Mouse (Mus musculus): ENCODE measurements at regions not wholly inside any gene's neighbourhood (a gene's known extent, or its start where the extent isn't known, plus 50 kb on each side); places are given as distances from the start of the nearest gene placed in this dataset.
A peak's percentile ranks its signal among the peaks of the same experiment; 100 is the strongest.

GRCm38 (mm10) chr15:14051872-14052271 lies 878.4 kb upstream of the Cdh6 start:
- H3K4me3 ChIP-seq (ENCODE audit: low read depth, low read length) = no peak overlapping the region
- H3K9ac ChIP-seq (ENCODE audit: low read length) = no peak overlapping the region
- no peak overlapping the region for H3K4me2 ChIP-seq (ENCODE audit: low read depth, low read length, severe bottlenecking)
- H3K4me1 ChIP-seq (replicated peaks; ENCODE audit: control insufficient read depth, insufficient read depth, low read length) = no peaks in the 10 kb centered on the region
- no peaks in the 10 kb centered on the region for H3K36me3 ChIP-seq (ENCODE audit: control insufficient read depth, insufficient read depth, low read length)
- ATAC-seq (replicated peaks; ENCODE audit: low FRiP score) = 0 out of 2 replicates have a peak, but pooled peaks have one; percentile 30
- H3K9me3 ChIP-seq (ENCODE audit: control insufficient read depth, low read length) = no peaks in the 10 kb centered on the region
- DNase-seq (ENCODE audit: low spot score) = peak; percentile 51
- 64% methylated on average over 3 of the region's 3 CpGs for WGBS
- H3K27ac ChIP-seq (ENCODE audit: low read depth, low read length) = no peak overlapping the region
- no peaks in the 10 kb centered on the region for H3K27me3 ChIP-seq (ENCODE audit: control insufficient read depth, insufficient read depth, low read length)
